Mouse (Mus musculus) kidney, adult 2 months (tissue): Measurements from ENCODE around the gene Cemip. TPM values are rescaled to one million over a fixed set of nuclear protein-coding genes. Genes with fewer than 3 reads are reported as not detected.

Source experiments
- DNase-seq: peaks from one replicate; pipeline ENCODE4 v3.0.0; 2021
- H3K27ac ChIP-seq: fragments of 200-500 bp; 2 replicates; pipeline ENCODE4 v1.5.1; 2012; ENCODE audit warnings: low read depth, low read length, control low read depth, inconsistent platforms; ENCODE audit not compliant: insufficient read depth
- H3K27me3 ChIP-seq: fragments of 200-500 bp; replicated peaks from 2 replicates; pipeline ENCODE4 v1.6.1; 2012; ENCODE audit warnings: mild to moderate bottlenecking, moderate library complexity, low read length, inconsistent platforms; ENCODE audit not compliant: control insufficient read depth, insufficient read depth
- H3K36me3 ChIP-seq: fragments of 200-500 bp; 2 replicates; pipeline ENCODE4 v1.6.1; 2012; ENCODE audit warnings: mild to moderate bottlenecking, moderate library complexity, low read length, inconsistent platforms; ENCODE audit not compliant: control insufficient read depth, insufficient read depth
- H3K4me1 ChIP-seq: fragments of 200-500 bp; 2 replicates; pipeline ENCODE4 v1.6.1; 2011; ENCODE audit warnings: low read length; ENCODE audit not compliant: control insufficient read depth, insufficient read depth
- H3K4me3 ChIP-seq: fragments of 200-500 bp; 2 replicates; pipeline ENCODE4 v1.5.1; 2011; ENCODE audit warnings: mild to moderate bottlenecking, low read depth, low read length, control low read depth; ENCODE audit not compliant: insufficient read depth
- CTCF ChIP-seq: fragments of 200-500 bp; conservative IDR thresholded peaks from 2 replicates; pipeline ENCODE4 v1.5.1; 2011; ENCODE audit warnings: low read depth, mild to moderate bottlenecking, control low read depth, low read length, moderate library complexity, mixed read lengths; ENCODE audit not compliant: insufficient read depth, insufficient read length
- POLR2A ChIP-seq: fragments of 200-500 bp; IDR thresholded peaks from one replicate; pipeline ENCODE4 v1.6.1; 2011; ENCODE audit warnings: low read depth, low read length, control low read depth
- WGBS: fragments of 180-500 bp; shearing (Covaris S2); methylation state at CpG from one replicate; pipeline ENCODE4 v1.1.7; 2018; 5-methylcytosine and 5-hydroxymethylcytosine counted together
- polyA plus RNA-seq: library from polyadenylated mRNA; depleted of rRNA; stranded (reverse); fragments of >200 nt; gene quantifications from 2 replicates; pipeline ENCODE4 v1.2.3, GENCODE M21; 2012

Gene Cemip
- polyA plus RNA-seq, 1 experiment: 0.08 TPM

DNA sequence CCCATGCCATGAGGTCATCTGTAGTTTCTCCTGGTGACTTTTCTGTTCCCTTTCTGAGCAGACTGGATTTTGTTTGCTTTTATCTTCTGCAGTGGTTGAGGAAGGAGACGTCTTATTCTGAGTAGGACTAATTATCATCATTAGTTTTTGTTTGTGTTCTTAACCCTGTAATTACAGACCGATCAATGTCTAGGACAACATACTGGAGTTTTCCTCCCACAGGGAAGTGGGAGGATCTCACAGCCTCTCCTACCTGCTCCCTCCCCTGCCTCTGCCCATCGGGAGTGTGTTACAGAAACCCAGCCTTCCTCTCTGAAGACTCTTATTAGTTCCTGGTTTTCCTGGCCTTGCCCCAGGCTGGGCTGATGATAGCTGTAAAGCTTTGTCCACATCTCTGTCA lies 164.7 kb downstream of the Cemip start:
- TF ChIP-seq CTCF (no peak), POLR2A (no peak)
- WGBS: 33% methylated on average over 3 of the region's 3 CpGs
- H3K27me3 ChIP-seq: no peaks in the 10 kb centered on the region
- H3K4me3 ChIP-seq: no peak overlapping the region
- H3K27ac ChIP-seq: no peak overlapping the region
- no peaks in the 10 kb centered on the region for H3K4me1 ChIP-seq
- H3K36me3 ChIP-seq: no peaks in the 10 kb centered on the region
- DNase-seq: no peak

- WGBS: 62% methylated on average over 4 of the region's 4 CpGs
- Histone ChIP-seq H3K36me3 (no peaks in the 10 kb centered on the region), H3K27ac (no peak overlapping the region), H3K27me3 (no peaks in the 10 kb centered on the region), H3K4me3 (no peak overlapping the region), H3K4me1 (no peaks in the 10 kb centered on the region)
- TF ChIP-seq CTCF: no peak
- no peak for TF ChIP-seq POLR2A
- DNase-seq: no peak
Observed at GRCm38 (mm10) chr7:83920241-83920640, 166.1 kb downstream of the Cemip start.

- H3K27me3 ChIP-seq: no peaks in the 10 kb centered on the region
- WGBS: 1% methylated on average over 3 of the region's 3 CpGs
- H3K36me3 ChIP-seq: no peaks in the 10 kb centered on the region
- DNase-seq: peak; percentile 81
- H3K27ac ChIP-seq: no peak overlapping the region
- no peaks in the 10 kb centered on the region for H3K4me1 ChIP-seq
- TF ChIP-seq POLR2A (no peak), CTCF (peak; percentile 88)
- no peak overlapping the region for H3K4me3 ChIP-seq
Observed at GRCm38 (mm10) chr7:83914566-83914965, 171.7 kb downstream of the Cemip start.

DNA sequence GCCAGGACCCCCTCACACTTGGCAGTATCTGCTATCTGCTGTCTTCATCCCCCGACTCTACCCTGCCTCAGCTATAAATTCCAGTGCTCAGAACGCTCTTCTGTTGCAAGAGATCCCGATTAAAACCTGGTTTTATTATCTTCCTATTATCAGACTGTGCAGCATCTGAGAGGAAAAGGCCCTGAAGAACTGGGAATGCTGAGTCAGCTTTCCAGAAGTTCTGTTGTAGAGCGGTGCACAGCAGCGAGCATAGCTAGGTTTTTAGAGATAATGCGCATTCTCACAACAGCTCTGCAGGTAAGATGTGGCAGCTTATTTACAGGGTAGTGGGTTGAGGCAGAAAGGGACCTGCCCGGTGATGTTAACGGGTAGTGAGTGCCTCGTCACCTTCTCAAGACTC lies 172.3 kb downstream of the Cemip start:
- 76% methylated on average over 9 of the region's 9 CpGs for WGBS

GRCm38 (mm10) chr7:83913405-83913932 lies 172.8 kb downstream of the Cemip start:
- TF ChIP-seq POLR2A (no peak), CTCF (no peak)
- Histone ChIP-seq H3K4me1 (no peaks in the 10 kb centered on the region), H3K27ac (no peak overlapping the region), H3K4me3 (no peak overlapping the region), H3K27me3 (no peaks in the 10 kb centered on the region), H3K36me3 (no peaks in the 10 kb centered on the region)
- no peak for DNase-seq
- WGBS: 90% methylated on average over 6 of the region's 6 CpGs

More for the DNA sequence above, 172.3 kb downstream of the Cemip start:
- no peak for DNase-seq
- TF ChIP-seq POLR2A: no peak
- no peak for TF ChIP-seq CTCF
- Histone ChIP-seq H3K4me1 (no peaks in the 10 kb centered on the region), H3K27me3 (no peaks in the 10 kb centered on the region), H3K27ac (no peak overlapping the region), H3K36me3 (no peaks in the 10 kb centered on the region), H3K4me3 (no peak overlapping the region)

DNA sequence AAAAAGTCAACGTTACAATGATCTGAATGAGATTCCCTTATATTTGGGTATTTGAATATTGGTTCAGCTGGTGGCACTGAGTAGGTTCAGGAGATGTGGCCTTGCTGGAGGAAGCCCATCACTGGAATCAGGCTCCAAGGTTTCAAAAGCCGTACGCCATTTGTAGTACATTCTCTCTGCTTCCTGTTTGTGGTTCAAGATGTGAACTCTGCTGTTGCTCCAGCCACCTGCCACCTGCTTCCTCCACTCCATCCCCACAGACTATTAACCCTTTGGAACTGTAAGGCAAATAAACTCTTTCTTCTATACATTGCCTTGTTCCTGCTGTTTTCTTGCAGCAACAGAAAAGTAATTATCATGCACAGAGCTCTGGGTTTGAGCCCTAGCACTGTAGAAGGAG lies 174.4 kb downstream of the Cemip start:
- Histone ChIP-seq H3K4me1 (no peaks in the 10 kb centered on the region), H3K27ac (no peak overlapping the region), H3K36me3 (no peaks in the 10 kb centered on the region), H3K4me3 (no peak overlapping the region), H3K27me3 (no peaks in the 10 kb centered on the region)
- no peak for DNase-seq
- 77% methylated on average over 3 of the region's 3 CpGs for WGBS
- no peak for TF ChIP-seq CTCF
- no peak for TF ChIP-seq POLR2A

- DNase-seq: no peak
- Histone ChIP-seq H3K36me3 (no peaks in the 10 kb centered on the region), H3K27ac (no peak overlapping the region), H3K27me3 (no peaks in the 10 kb centered on the region), H3K4me1 (no peaks in the 10 kb centered on the region), H3K4me3 (no peak overlapping the region)
- TF ChIP-seq CTCF (no peak), POLR2A (no peak)
- WGBS: 66% methylated on average over 3 of the region's 3 CpGs
Observed at GRCm38 (mm10) chr7:83904831-83905230, 181.5 kb downstream of the Cemip start.
